29 mouse cellular contexts compared by ENCODE assay signal in the genomic region with DNA sequence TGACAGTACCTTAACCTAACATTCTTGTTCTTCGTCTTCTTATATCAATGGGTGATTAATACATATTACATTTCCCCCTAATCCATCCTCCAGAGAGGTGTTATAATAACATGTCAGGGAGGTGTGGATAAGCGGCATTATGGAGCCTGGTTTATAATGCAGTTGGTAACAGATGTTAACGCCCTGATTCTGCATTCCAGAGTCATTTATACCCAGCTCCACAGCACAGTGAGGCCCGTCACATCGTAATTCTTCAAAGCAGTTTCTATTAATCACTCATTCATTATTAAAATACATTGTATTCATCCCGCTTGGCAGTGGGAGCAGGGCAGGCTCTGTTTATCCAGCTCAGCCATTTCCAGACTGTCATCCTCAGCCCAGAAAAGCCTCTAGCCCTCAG. TPM values are rescaled to one million over a fixed set of nuclear protein-coding genes. Genes with fewer than 3 reads are reported as not detected.
A peak's percentile ranks its signal among the peaks of the same experiment; 100 is the strongest.
DNase-seq lines count a peak whose midpoint lies in the region; ATAC-seq and TF ChIP-seq lines count a peak whose summit lies in the region.
"Had no signal": no experiment of that assay in that cellular context is flagged by ENCODE, and none has a peak within 500 bp of the region (broad histone marks: within the 10 kb centered on the region; RNA-seq: fewer than 3 reads in every experiment).

No protein-coding gene starts in this region.

- no peaks in the 10 kb centered on the region for H3K4me1 ChIP-seq in heart, adult 2 months (ENCODE audit: control insufficient read depth, insufficient read depth, low read length)
- H3K4me1 ChIP-seq in midbrain, embryonic 13.5 days (replicated peaks), result peaks cover 13% of the 10 kb centered on the region
- H3K4me1 ChIP-seq in midbrain, embryonic 11.5 days (ENCODE audit: control insufficient read depth, insufficient read depth, low read length), result no peaks in the 10 kb centered on the region
- H3K4me1 ChIP-seq in midbrain, embryonic 16.5 days (ENCODE audit: control insufficient read depth, insufficient read depth, low read length), result peaks cover 7% of the 10 kb centered on the region
- H3K4me1 ChIP-seq: embryonic facial prominence, embryonic 15.5 days; kidney, embryonic 15.5 days; limb, embryonic 15.5 days; liver, embryonic 15.5 days; lung, embryonic 15.5 days had no signal

- H3K9me3 ChIP-seq in midbrain, embryonic 13.5 days, result no peaks in the 10 kb centered on the region
- H3K9me3 ChIP-seq in midbrain, embryonic 11.5 days (ENCODE audit: control insufficient read depth, low read length), result no peaks in the 10 kb centered on the region
- H3K9me3 ChIP-seq in midbrain, embryonic 16.5 days (replicated peaks; ENCODE audit: control insufficient read depth, low read length, poor library complexity, severe bottlenecking), result no peaks in the 10 kb centered on the region; the same call in 1 of the 2 replicates
- H3K9me3 ChIP-seq: embryonic facial prominence, embryonic 15.5 days; kidney, embryonic 15.5 days; limb, embryonic 15.5 days; liver, embryonic 15.5 days; lung, embryonic 15.5 days had no signal

- H3K4me3 ChIP-seq in heart, adult 2 months, result no peak overlapping the region
- no peak overlapping the region for H3K4me3 ChIP-seq in midbrain, embryonic 13.5 days (replicated peaks)
- no peak overlapping the region for H3K4me3 ChIP-seq in midbrain, embryonic 11.5 days (ENCODE audit: low read depth, low read length)
- no peak overlapping the region for H3K4me3 ChIP-seq in midbrain, embryonic 16.5 days (ENCODE audit: low read depth, low read length)
- H3K4me3 ChIP-seq: embryonic facial prominence, embryonic 15.5 days; gastrocnemius, adult 2 months; kidney, embryonic 15.5 days; limb, embryonic 15.5 days; liver, embryonic 15.5 days; lung, embryonic 15.5 days; myocyte had no signal

- H3K9ac ChIP-seq in heart, adult 2 months (ENCODE audit: low read depth, low read length), result no peak overlapping the region
- H3K9ac ChIP-seq in midbrain, embryonic 13.5 days (replicated peaks), result no peak overlapping the region
- H3K9ac ChIP-seq in midbrain, embryonic 11.5 days (ENCODE audit: low read length), result no peak overlapping the region
- H3K9ac ChIP-seq in midbrain, embryonic 16.5 days (ENCODE audit: low read depth, low read length), result peak overlapping the region; percentile 31
- H3K9ac ChIP-seq: embryonic facial prominence, embryonic 15.5 days; kidney, embryonic 15.5 days; limb, embryonic 15.5 days; liver, embryonic 15.5 days; lung, embryonic 15.5 days had no signal

- no peaks in the 10 kb centered on the region for H3K79me2 ChIP-seq in heart, adult 2 months (replicated peaks; ENCODE audit: control insufficient read depth, insufficient read depth, low read length)

- peak; percentile 59 for DNase-seq in heart, adult 11 months
- DNase-seq in heart, adult 2 months, result no peak
- DNase-seq in midbrain, embryonic 11.5 days (ENCODE audit: low spot score, missing footprints), result no peak
- DNase-seq in cerebellum, adult 18-20 months, result no peak
- no peak for DNase-seq in adrenal gland, postnatal 10 days
- DNase-seq: adrenal gland, postnatal 25 days; cerebellum, adult 9-11 months; gastrocnemius, adult 2 months; kidney, adult 11 months; kidney, postnatal 36 days; layer of hippocampus, postnatal 36 days; lung, postnatal 4 days; right cerebral cortex, postnatal 25 days; spleen, adult 18-20 months had no signal

- TF ChIP-seq CTCF in heart, adult 2 months (IDR thresholded peaks at IDR 0.05), result no peak

- H3K36me3 ChIP-seq in heart, adult 2 months (ENCODE audit: control insufficient read depth, insufficient read depth, low read length), result no peaks in the 10 kb centered on the region
- H3K36me3 ChIP-seq in midbrain, embryonic 13.5 days, result no peaks in the 10 kb centered on the region
- H3K36me3 ChIP-seq in midbrain, embryonic 11.5 days (ENCODE audit: control insufficient read depth, insufficient read depth, low read length), result no peaks in the 10 kb centered on the region
- H3K36me3 ChIP-seq in midbrain, embryonic 16.5 days (ENCODE audit: control insufficient read depth, insufficient read depth, low read length), result no peaks in the 10 kb centered on the region
- H3K36me3 ChIP-seq: embryonic facial prominence, embryonic 15.5 days; kidney, embryonic 15.5 days; limb, embryonic 15.5 days; liver, embryonic 15.5 days; lung, embryonic 15.5 days had no signal

- no peak overlapping the region for H3K4me2 ChIP-seq in midbrain, embryonic 13.5 days (replicated peaks)
- no peak overlapping the region for H3K4me2 ChIP-seq in midbrain, embryonic 11.5 days
- H3K4me2 ChIP-seq in midbrain, embryonic 16.5 days (ENCODE audit: low read length), result no peak overlapping the region
- H3K4me2 ChIP-seq: embryonic facial prominence, embryonic 15.5 days; heart, embryonic 11.5 days; kidney, embryonic 15.5 days; limb, embryonic 15.5 days; liver, embryonic 15.5 days; lung, embryonic 15.5 days had no signal

- intact Hi-C loops in heart, adult 2 months (cut with DNase I), result no loop called here

- 68% methylated on average over 6 of the region's 6 CpGs for WGBS in heart, adult 2 months
- WGBS in midbrain, embryonic 13.5 days, result 31% methylated on average over 6 of the region's 6 CpGs
- WGBS in midbrain, embryonic 11.5 days, result 74% methylated on average over 6 of the region's 6 CpGs
- 26% methylated on average over 6 of the region's 6 CpGs for WGBS in midbrain, embryonic 16.5 days

- TF ChIP-seq POLR2A in heart, adult 2 months (IDR thresholded peaks at IDR 0.05; ENCODE audit: insufficient read depth, low read depth, low read length), result no peak

- no peak for TF ChIP-seq EP300 in heart, adult 2 months (IDR thresholded peaks at IDR 0.05; ENCODE audit: insufficient read depth, low read depth, low read length)

- no peaks in the 10 kb centered on the region for H3K27me3 ChIP-seq in heart, adult 2 months (ENCODE audit: control insufficient read depth, insufficient read depth, low read length)
- no peaks in the 10 kb centered on the region for H3K27me3 ChIP-seq in midbrain, embryonic 13.5 days
- H3K27me3 ChIP-seq in midbrain, embryonic 11.5 days (ENCODE audit: control insufficient read depth, insufficient read depth, low read length), result no peaks in the 10 kb centered on the region
- no peaks in the 10 kb centered on the region for H3K27me3 ChIP-seq in midbrain, embryonic 16.5 days (ENCODE audit: control insufficient read depth, insufficient read depth, low read depth, low read length)
- H3K27me3 ChIP-seq: embryonic facial prominence, embryonic 15.5 days; kidney, embryonic 15.5 days; limb, embryonic 15.5 days; liver, embryonic 15.5 days; lung, embryonic 15.5 days had no signal

- H3K27ac ChIP-seq in heart, adult 2 months, result no peak overlapping the region
- peak overlapping the region; percentile 67 for H3K27ac ChIP-seq in midbrain, embryonic 13.5 days
- no peak overlapping the region for H3K27ac ChIP-seq in midbrain, embryonic 11.5 days (ENCODE audit: low read depth, low read length)
- H3K27ac ChIP-seq in midbrain, embryonic 16.5 days (ENCODE audit: low read length), result peak overlapping the region; percentile 53; the same call in 1 of the 2 replicates
- H3K27ac ChIP-seq: embryonic facial prominence, embryonic 15.5 days; gastrocnemius, adult 2 months; kidney, embryonic 15.5 days; limb, embryonic 15.5 days; liver, embryonic 15.5 days; lung, embryonic 15.5 days had no signal

- ATAC-seq in midbrain, embryonic 13.5 days, result no peak
- no peak for ATAC-seq in midbrain, embryonic 11.5 days (ENCODE audit: low FRiP score)
- ATAC-seq in midbrain, embryonic 16.5 days, result no peak
- ATAC-seq: CD4-positive, CD25-positive, alpha-beta regulatory T cell, adult 4 months had no signal

RNA-seq across cellular contexts. Expression of a gene that starts 52.8 kb away (rescaled TPM):
- total RNA-seq in heart, adult 2 months (2021), result not detected
- 0.06 TPM in 1 of 2 replicates, not detected in the other for polyA plus RNA-seq in heart, adult 2 months (2012; rRNA removed)
- polyA plus RNA-seq in midbrain, embryonic 13.5 days (2015; fragmentation: Nextera tagmentation; extraction: Ambion mirVana), result 5.0 and 5.2 TPM in 2 replicates
- 1.6 TPM in 2 replicates for polyA plus RNA-seq in midbrain, embryonic 11.5 days (2014; fragmentation: Nextera tagmentation; extraction: Ambion mirVana)
- 13.0 and 16.2 TPM in 2 replicates for polyA plus RNA-seq in midbrain, embryonic 16.5 days (2015; fragmentation: Nextera tagmentation; extraction: Ambion mirVana)
- total RNA-seq in adrenal gland, postnatal 10 days (2021), result 1 to 10 TPM; 2.6 to 4.8 TPM
- total RNA-seq: common myeloid progenitor, adult 5-6 weeks; megakaryocyte-erythroid progenitor cell, adult 5-6 weeks had no signal
- polyA plus RNA-seq: CD4-positive, CD25-positive, alpha-beta regulatory T cell, adult 4 months; heart, postnatal 0 days; myocyte; thymus, postnatal 0 days had no signal

RNA-seq across cellular contexts. Expression of a gene that starts 55.0 kb away (rescaled TPM):
- total RNA-seq in heart, adult 2 months (2021), result under 1 TPM; 0.08 to 0.11 TPM
- not detected in 2 replicates for polyA plus RNA-seq in heart, adult 2 months (2012; rRNA removed)
- 0.37 and 0.51 TPM in 2 replicates for polyA plus RNA-seq in midbrain, embryonic 13.5 days (2015; fragmentation: Nextera tagmentation; extraction: Ambion mirVana)
- 0.14 TPM in 2 replicates for polyA plus RNA-seq in midbrain, embryonic 11.5 days (2014; fragmentation: Nextera tagmentation; extraction: Ambion mirVana)
- 0.61 and 1.0 TPM in 2 replicates for polyA plus RNA-seq in midbrain, embryonic 16.5 days (2015; fragmentation: Nextera tagmentation; extraction: Ambion mirVana)
- under 1 TPM in 1 of 2 experiments, not detected in 1; 0.12 TPM for total RNA-seq in adrenal gland, postnatal 10 days (2021)
- total RNA-seq: common myeloid progenitor, adult 5-6 weeks; megakaryocyte-erythroid progenitor cell, adult 5-6 weeks had no signal
- polyA plus RNA-seq: CD4-positive, CD25-positive, alpha-beta regulatory T cell, adult 4 months; gonadal fat pad, adult 2 months; heart, postnatal 0 days; limb, embryonic 15.5 days; liver, embryonic 15.5 days; lung, embryonic 15.5 days; myocyte; thymus, postnatal 0 days had no signal

Comparison
In these comparisons a context has a peak if more than half of its experiments do, and no peak if none do; other contexts are left out.
1. H3K27ac ChIP-seq: peak in midbrain, embryonic 13.5 days (single experiment) and midbrain, embryonic 16.5 days (single experiment); none in heart, adult 2 months (single experiment) and midbrain, embryonic 11.5 days (single experiment).